Mouse (Mus musculus): ENCODE data around the gene Eri3.
A peak's percentile ranks its signal among the peaks of the same experiment; 100 is the strongest.

GRCm38 (mm10) chr4:117527952-117528351 is 22.2 kb upstream of the Eri3 start:
- TF ChIP-seq MYOD1 (IDR thresholded peaks at IDR 0.05; ENCODE audit: control insufficient read depth, insufficient read length, low read depth) (no peak), CTCF (IDR thresholded peaks at IDR 0.05; ENCODE audit: control insufficient read depth, insufficient read depth, insufficient read length) (peak; percentile 25), MAX (IDR thresholded peaks at IDR 0.05) (no peak), USF1 (IDR thresholded peaks at IDR 0.05; ENCODE audit: low read depth) (no peak)

Data from C2C12 (cell line).